Mouse (Mus musculus): ENCODE results near the gene Eif3i. TPM values are rescaled to one million over a fixed set of nuclear protein-coding genes. Genes with fewer than 3 reads are reported as not detected.
"Not testable (repeated sequence)": the region's sequence is repeated elsewhere in the genome, so short reads cannot be mapped to it uniquely, and the experiment has no call there.

The Eif3i gene
- polyA plus RNA-seq, 1 experiment: 416 TPM

DNA sequence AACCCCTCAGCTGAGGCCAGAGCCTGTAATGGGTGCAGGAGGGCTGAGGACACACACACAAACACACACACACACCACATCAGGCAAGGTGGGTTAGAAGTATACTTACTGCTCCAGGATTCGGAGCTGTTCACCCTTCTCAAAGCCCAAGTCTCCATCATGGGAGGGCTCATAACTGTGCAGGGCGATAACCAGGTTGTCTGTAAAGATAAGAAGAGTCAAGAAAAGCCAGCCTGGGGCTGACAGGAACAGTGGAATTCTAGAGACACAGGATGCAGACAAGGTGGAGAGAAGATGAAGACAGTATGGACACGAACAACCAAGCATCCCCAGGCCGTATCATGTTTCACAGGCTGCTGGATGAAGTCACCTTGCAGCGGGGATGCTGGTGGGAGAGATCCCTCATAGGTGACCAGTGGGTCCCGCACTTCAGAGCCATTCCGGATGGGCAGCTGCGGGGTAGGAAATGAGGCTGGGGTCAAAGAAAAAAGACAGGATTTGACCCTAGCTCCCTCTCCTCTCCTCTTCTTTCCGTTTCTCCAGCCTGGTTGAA, 43.1 kb downstream of the Eif3i start:
- no peak overlapping the region for H3K4me3 ChIP-seq (ENCODE audit: insufficient read depth, poor library complexity, severe bottlenecking)

DNA sequence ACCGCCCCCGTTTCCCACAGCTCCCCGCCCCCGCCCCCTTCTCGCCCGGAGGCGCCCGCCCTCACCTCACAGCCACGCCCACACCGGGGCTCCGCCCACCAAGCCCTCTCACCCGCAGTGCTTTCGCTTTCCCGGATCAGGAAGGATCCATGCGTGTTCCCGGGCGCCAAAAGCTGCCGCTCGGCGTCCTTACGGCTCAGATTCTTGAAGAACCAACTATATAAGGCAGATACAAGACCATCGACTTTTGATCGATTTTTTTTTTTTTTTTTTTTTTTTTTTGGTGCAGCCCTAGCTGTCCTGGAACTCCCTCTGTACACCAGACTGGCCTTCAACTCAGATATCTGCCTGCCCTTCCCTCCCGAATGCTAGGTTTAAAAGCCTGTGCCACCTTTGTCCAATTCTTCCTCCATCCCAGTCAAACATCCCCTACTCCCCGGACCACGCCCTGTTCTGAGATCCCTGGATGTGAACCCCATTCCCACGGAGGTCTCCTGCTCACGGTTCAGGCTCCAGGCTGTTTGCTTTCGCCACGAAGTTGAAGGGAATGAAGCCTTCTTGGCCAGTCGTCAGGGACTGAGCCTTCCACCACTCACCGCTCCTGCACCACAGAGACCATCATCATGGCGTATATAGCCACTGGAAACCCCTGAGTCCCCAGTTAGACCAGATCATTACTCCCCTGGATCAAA, 43.8 kb downstream of the Eif3i start:
- Histone ChIP-seq H3ac (ENCODE audit: control insufficient read depth, insufficient read length, low read depth) (peak overlapping the region; percentile 75), H3K36me3 (ENCODE audit: control insufficient read depth, insufficient read depth) (no peaks in the 10 kb centered on the region), H3K79me2 (ENCODE audit: control insufficient read depth, insufficient read depth) (no peaks in the 10 kb centered on the region), H3K79me3 (ENCODE audit: low read depth) (no peaks in the 10 kb centered on the region), H3K27me3 (ENCODE audit: control insufficient read depth, insufficient read depth, insufficient read length) (peaks cover 6% of the 10 kb centered on the region), H3K4me3 (ENCODE audit: insufficient read depth, poor library complexity, severe bottlenecking) (peak overlapping the region; percentile 29)
- TF ChIP-seq CTCF (IDR thresholded peaks at IDR 0.05; ENCODE audit: control insufficient read depth, insufficient read depth, insufficient read length): no peak
- peak; percentile 41 for TF ChIP-seq MAX (IDR thresholded peaks at IDR 0.05)

More for the DNA sequence above, 43.1 kb downstream of the Eif3i start:
- H3K27me3 ChIP-seq (ENCODE audit: control insufficient read depth, insufficient read depth, insufficient read length): peaks cover 4% of the 10 kb centered on the region
- no peak overlapping the region for H3ac ChIP-seq (ENCODE audit: control insufficient read depth, insufficient read length, low read depth)
- TF ChIP-seq CTCF (IDR thresholded peaks at IDR 0.05; ENCODE audit: control insufficient read depth, insufficient read depth, insufficient read length): no peak
- no peak for TF ChIP-seq FOSL1 (IDR thresholded peaks at IDR 0.05; ENCODE audit: insufficient read depth, low read length, poor library complexity, severe bottlenecking)
- no peak for TF ChIP-seq MYOD1 (IDR thresholded peaks at IDR 0.05; ENCODE audit: control insufficient read depth, insufficient read length, low read depth)
- no peak for TF ChIP-seq MYOG (IDR thresholded peaks at IDR 0.05; ENCODE audit: control insufficient read depth, extremely low read depth, insufficient read length)
- TF ChIP-seq CEBPB (IDR thresholded peaks at IDR 0.05; ENCODE audit: low read depth): no peak
- TF ChIP-seq MAX (IDR thresholded peaks at IDR 0.05): no peak
- TF ChIP-seq USF1 (IDR thresholded peaks at IDR 0.05; ENCODE audit: low read depth): no peak
- H3K79me3 ChIP-seq (ENCODE audit: low read depth): no peaks in the 10 kb centered on the region
- no peaks in the 10 kb centered on the region for H3K79me2 ChIP-seq (ENCODE audit: control insufficient read depth, insufficient read depth)
- no peaks in the 10 kb centered on the region for H3K36me3 ChIP-seq (ENCODE audit: control insufficient read depth, insufficient read depth)

DNA sequence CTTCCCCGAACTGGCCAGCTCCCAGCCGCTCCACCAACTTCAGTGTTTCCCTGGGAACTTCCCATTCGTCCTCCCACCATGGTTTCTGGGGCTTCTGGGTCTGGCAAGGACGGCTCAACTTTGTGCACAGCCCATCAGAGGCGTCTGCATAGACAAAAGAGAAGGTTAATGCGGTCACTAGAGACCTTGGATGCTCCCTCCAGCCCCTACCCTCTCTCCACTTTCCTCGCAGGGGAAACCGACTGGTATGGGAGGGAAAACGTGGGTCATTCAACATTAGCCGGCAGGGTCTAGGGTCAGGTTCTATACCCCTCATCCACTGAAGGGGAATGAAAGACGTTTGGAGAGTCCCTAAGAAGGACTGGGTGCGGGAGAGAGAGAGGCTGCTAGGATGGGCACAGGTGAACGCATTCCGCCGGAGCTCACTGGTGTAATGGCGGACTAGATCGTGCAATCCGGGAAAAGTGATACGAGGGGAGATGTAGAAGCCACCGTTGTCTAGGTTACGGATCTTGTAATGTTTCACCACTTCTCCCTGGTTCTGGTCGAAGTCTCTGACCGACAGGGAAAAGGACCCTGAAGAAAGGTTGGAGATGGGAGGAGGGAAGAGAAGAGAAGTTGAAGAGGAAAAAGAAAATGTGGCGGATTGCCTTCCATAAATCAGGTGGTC, 44.5 kb downstream of the Eif3i start:
- Histone ChIP-seq H3ac (ENCODE audit: control insufficient read depth, insufficient read length, low read depth) (no peak overlapping the region), H3K27me3 (ENCODE audit: control insufficient read depth, insufficient read depth, insufficient read length) (peaks cover 6% of the 10 kb centered on the region), H3K79me2 (ENCODE audit: control insufficient read depth, insufficient read depth) (no peaks in the 10 kb centered on the region), H3K36me3 (ENCODE audit: control insufficient read depth, insufficient read depth) (no peaks in the 10 kb centered on the region), H3K79me3 (ENCODE audit: low read depth) (no peaks in the 10 kb centered on the region), H3K4me3 (ENCODE audit: insufficient read depth, poor library complexity, severe bottlenecking) (peak overlapping the region; percentile 29)
- TF ChIP-seq CTCF (IDR thresholded peaks at IDR 0.05; ENCODE audit: control insufficient read depth, insufficient read depth, insufficient read length) (no peak), USF1 (IDR thresholded peaks at IDR 0.05; ENCODE audit: low read depth) (no peak), MAX (IDR thresholded peaks at IDR 0.05) (no peak), FOSL1 (IDR thresholded peaks at IDR 0.05; ENCODE audit: insufficient read depth, low read length, poor library complexity, severe bottlenecking) (no peak), MYOD1 (IDR thresholded peaks at IDR 0.05; ENCODE audit: control insufficient read depth, insufficient read length, low read depth) (no peak), CEBPB (IDR thresholded peaks at IDR 0.05; ENCODE audit: low read depth) (no peak), MYOG (IDR thresholded peaks at IDR 0.05; ENCODE audit: control insufficient read depth, extremely low read depth, insufficient read length) (no peak)

DNA sequence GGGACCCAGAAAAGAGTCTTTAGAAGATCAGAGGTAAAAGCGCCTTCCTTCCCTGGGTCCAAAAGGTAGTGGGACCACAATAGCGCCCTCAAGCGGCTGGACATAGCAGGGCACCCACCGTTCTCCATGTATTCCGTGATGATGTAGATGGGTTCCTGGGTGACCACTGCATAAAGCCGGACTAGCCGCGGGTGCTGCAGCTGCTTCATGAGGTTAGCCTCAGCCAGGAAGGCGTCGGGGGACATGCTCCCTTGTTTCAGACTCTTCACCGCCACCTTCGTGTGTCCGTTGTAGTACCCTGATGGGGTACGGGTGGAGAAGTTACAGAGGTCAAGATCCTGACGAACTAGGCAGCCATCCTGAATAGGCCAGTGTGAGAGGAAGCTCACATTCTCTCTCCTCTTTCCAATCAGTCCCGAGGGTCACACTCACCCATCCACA, 45.0 kb downstream of the Eif3i start:
- TF ChIP-seq CEBPB (IDR thresholded peaks at IDR 0.05; ENCODE audit: low read depth): no peak
- TF ChIP-seq CTCF (IDR thresholded peaks at IDR 0.05; ENCODE audit: control insufficient read depth, insufficient read depth, insufficient read length): peak; percentile 64
- Histone ChIP-seq H3K79me3 (ENCODE audit: low read depth) (no peaks in the 10 kb centered on the region), H3K79me2 (ENCODE audit: control insufficient read depth, insufficient read depth) (no peaks in the 10 kb centered on the region), H3K4me3 (ENCODE audit: insufficient read depth, poor library complexity, severe bottlenecking) (no peak overlapping the region), H3K36me3 (ENCODE audit: control insufficient read depth, insufficient read depth) (no peaks in the 10 kb centered on the region), H3K27me3 (ENCODE audit: control insufficient read depth, insufficient read depth, insufficient read length) (peaks cover 6% of the 10 kb centered on the region), H3ac (ENCODE audit: control insufficient read depth, insufficient read length, low read depth) (no peak overlapping the region)

DNA sequence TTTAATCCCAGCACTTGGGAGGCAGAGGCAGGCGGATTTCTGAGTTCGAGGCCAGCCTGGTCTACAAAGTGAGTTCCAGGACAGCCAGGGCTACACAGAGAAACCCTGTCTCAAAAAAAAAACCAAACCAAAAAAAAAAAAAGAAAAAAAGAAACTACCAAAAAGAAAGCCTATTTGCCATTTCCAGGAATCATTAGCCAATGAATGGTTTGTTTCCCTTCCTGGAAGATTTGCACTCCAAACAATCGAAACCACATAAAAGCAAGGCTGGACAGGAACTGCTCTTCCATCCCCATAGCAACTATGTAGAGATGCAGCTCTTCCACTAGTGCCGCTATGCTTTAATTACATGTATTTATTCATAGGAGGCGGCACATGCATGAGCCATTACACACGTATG, 45.9 kb downstream of the Eif3i start:
- not testable (repeated sequence) for H3K79me2 ChIP-seq (ENCODE audit: control insufficient read depth, insufficient read depth); H3K36me3 ChIP-seq (ENCODE audit: control insufficient read depth, insufficient read depth); H3K4me3 ChIP-seq (ENCODE audit: insufficient read depth, poor library complexity, severe bottlenecking); H3K79me3 ChIP-seq (ENCODE audit: low read depth); H3K27me3 ChIP-seq (ENCODE audit: control insufficient read depth, insufficient read depth, insufficient read length); H3ac ChIP-seq (ENCODE audit: control insufficient read depth, insufficient read length, low read depth)

DNA sequence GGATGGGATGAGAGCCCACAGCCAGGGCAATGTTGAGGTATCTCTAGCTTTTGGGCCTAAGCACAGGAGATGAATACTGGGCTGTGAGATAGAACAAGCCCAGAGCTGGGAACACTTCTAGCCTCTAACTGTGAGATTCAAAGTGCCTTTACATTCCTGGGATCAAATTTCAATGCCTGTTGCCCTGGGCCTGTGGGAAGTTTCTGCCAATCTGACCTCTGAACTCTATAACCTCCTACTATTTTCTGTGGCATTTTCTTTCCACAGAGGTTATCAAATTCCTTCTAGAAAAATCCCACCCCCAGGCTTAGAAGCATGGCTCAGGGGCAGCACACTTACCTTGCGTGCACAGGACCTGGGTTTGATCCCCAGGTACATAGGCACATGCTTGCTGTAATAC, 50.2 kb downstream of the Eif3i start:
- H3K79me3 ChIP-seq (ENCODE audit: low read depth): no peaks in the 10 kb centered on the region
- H3K4me3 ChIP-seq (ENCODE audit: insufficient read depth, poor library complexity, severe bottlenecking): no peak overlapping the region
- H3K79me2 ChIP-seq (ENCODE audit: control insufficient read depth, insufficient read depth): no peaks in the 10 kb centered on the region
- H3K27me3 ChIP-seq (ENCODE audit: control insufficient read depth, insufficient read depth, insufficient read length): peaks cover 6% of the 10 kb centered on the region
- TF ChIP-seq CTCF (IDR thresholded peaks at IDR 0.05; ENCODE audit: control insufficient read depth, insufficient read depth, insufficient read length) (no peak), CEBPB (IDR thresholded peaks at IDR 0.05; ENCODE audit: low read depth) (no peak), MAX (IDR thresholded peaks at IDR 0.05) (no peak), MYOG (IDR thresholded peaks at IDR 0.05; ENCODE audit: control insufficient read depth, extremely low read depth, insufficient read length) (no peak), FOSL1 (IDR thresholded peaks at IDR 0.05; ENCODE audit: insufficient read depth, low read length, poor library complexity, severe bottlenecking) (no peak), MYOD1 (IDR thresholded peaks at IDR 0.05; ENCODE audit: control insufficient read depth, insufficient read length, low read depth) (no peak), USF1 (IDR thresholded peaks at IDR 0.05; ENCODE audit: low read depth) (no peak)
- H3ac ChIP-seq (ENCODE audit: control insufficient read depth, insufficient read length, low read depth): no peak overlapping the region
- no peaks in the 10 kb centered on the region for H3K36me3 ChIP-seq (ENCODE audit: control insufficient read depth, insufficient read depth)

Data from C2C12 (cell line).